Mouse (Mus musculus) bone marrow, adult 2 months (tissue): ENCODE results near the gene Fbln1.

Experiments used
- CTCF ChIP-seq: fragments of 200-500 bp; IDR thresholded peaks from 2 replicates; pipeline ENCODE4 v1.5.1; 2011; ENCODE audit warnings: low read length, control low read depth; ENCODE audit not compliant: control insufficient read depth, insufficient read depth
- POLR2A ChIP-seq: fragments of 200-500 bp; IDR thresholded peaks from 2 replicates; pipeline ENCODE4 v1.6.1; 2011; ENCODE audit warnings: low read depth, mild to moderate bottlenecking, control low read depth, low read length, borderline replicate concordance; ENCODE audit not compliant: control insufficient read depth

DNA sequence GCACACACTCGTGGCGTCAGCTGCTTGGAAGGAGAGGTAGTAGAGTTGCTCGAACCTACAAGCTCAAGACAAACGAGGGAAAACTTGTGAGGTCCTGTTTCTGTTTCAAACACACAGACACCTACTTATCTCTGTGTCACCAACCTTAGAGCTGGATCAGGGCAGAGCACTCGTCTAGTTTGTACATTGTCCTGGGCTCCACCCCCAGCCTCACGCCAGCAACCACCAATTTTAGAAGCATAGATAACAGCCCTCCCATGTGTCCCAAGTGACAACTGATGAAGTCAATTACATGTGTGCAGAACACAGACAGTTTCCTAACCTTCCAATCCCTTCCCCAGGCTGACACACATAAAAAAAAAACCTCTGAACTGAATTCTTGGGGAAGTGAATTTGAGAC lies 27.6 kb upstream of the Fbln1 start:
- TF ChIP-seq POLR2A (no peak), CTCF (no peak)
